Mouse (Mus musculus) testis, adult 2 months (tissue): ENCODE results near the gene Milr1.

Experiments
- CTCF ChIP-seq: fragments of 200-500 bp; IDR thresholded peaks from 2 replicates; pipeline ENCODE4 v1.5.1; 2012; ENCODE audit warnings: low read depth, mild to moderate bottlenecking, inconsistent platforms, low read length, moderate library complexity; ENCODE audit not compliant: control insufficient read depth, insufficient read depth, insufficient replicate concordance
- POLR2A ChIP-seq: fragments of 200-500 bp; IDR thresholded peaks from 2 replicates; pipeline ENCODE4 v1.6.1; 2012; ENCODE audit warnings: low read depth, mild to moderate bottlenecking, inconsistent platforms, low read length, moderate library complexity; ENCODE audit not compliant: control insufficient read depth

GRCm38 (mm10) chr11:106724176-106724915 is 26.7 kb upstream of the Milr1 start:
- TF ChIP-seq CTCF, result no peak
- no peak for TF ChIP-seq POLR2A
